Mouse (Mus musculus) kidney, postnatal 36 days (tissue): ENCODE data around the gene Gm20388.
"Not testable (repeated sequence)": the region's sequence is repeated elsewhere in the genome, so short reads cannot be mapped to it uniquely, and the experiment has no call there.

ENCODE experiments used
- DNase-seq, 2 experiments: peaks; one replicate each; pipeline ENCODE4 v3.0.0; 2021 to 2022; ENCODE audit warnings: mixed read lengths in 2 of 2

Gene Gm20388

GRCm38 (mm10) chr8:123097786-123098584, 3187.3 kb downstream of the Gm20388 start:
- DNase-seq: peak; percentile 56 to 67

GRCm38 (mm10) chr8:123100288-123100687, 3189.6 kb downstream of the Gm20388 start:
- no peak for DNase-seq

DNA sequence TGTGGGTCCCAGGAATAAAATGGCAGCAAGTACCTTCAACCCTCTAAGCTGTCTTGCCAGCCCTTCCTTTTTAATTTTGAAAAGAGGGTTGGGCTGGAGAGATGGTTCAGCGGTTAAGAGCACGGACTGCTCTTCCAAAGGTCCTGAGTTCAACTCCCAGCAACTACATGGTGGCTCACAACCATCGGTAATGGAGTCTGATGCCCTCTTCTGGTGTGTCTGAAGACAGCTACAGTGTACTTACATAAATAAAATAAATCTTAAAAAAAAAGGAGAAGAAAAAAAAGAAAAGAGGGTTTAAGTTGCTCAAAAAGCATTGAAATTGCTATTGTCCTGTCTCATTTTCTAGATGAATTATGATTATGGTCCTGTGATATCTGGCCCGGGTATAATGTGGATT, 3190.6 kb downstream of the Gm20388 start:
- DNase-seq: no peak

GRCm38 (mm10) chr8:123101735-123102685, 3191.4 kb downstream of the Gm20388 start, which contains the start of gene Rpl13:
TSS of gene Rpl13 (plus strand) at chr8:123102350.
- DNase-seq: peak; percentile 98

DNA sequence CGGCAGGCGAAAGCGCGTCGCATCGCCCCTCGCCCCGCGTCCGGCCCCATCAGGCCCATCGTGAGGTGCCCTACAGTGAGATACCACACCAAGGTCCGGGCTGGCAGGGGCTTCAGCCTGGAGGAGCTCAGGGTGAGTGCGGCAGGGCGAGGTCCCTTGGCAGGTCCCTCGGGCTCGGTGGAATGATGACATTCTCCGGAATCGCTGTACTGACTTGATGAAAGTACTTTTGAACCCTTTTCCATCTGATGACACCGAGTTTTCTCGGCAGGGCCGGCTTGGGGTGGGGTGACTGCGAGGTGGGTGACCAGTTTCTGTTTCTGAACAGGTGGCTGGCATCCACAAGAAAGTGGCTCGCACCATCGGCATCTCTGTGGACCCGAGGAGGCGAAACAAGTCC, 3192.2 kb downstream of the Gm20388 start:
- not testable (repeated sequence) for DNase-seq

- no peak for DNase-seq
Observed at GRCm38 (mm10) chr8:123103285-123103684, 3192.6 kb downstream of the Gm20388 start.

- no peak for DNase-seq
Observed at GRCm38 (mm10) chr8:123104046-123104767, 3193.6 kb downstream of the Gm20388 start.

DNA sequence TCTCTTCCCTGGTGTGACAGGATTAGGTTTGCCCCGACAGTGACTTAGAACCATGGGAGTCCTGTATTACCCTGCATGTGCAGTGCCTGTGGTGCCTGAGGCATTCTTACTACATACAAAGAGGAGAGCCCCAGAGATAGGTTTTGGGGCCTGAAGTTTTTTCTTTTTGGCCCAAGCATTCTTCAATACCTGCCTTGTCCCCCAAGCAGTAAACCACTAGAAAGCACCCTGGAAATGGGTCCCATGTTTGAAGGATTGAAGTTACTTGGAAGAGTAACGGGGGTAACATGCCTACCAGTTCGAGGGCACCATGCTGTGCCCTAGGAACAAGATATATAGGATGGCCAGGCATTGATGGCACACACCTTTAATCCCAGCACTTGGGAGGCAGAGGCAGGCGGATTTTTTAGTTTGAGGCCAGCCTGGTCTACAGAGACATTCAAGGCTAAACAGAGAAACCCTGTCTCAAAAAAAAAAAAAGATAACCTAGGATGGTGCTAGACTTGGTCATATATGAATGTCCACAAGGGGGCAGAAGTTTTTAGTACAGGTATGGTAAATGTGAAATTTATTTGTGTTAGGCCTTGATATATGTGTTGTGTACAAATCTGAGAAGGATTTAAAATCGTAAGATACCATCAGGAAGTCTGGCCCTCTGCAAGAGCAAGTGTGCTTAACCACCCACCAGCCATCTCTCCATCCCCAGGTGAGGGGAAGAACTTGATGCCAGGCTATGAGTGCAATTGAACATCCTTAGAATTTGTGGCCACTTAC, 3195.1 kb downstream of the Gm20388 start:
- DNase-seq: peak in 1 of 2 experiments; percentile 60

- peak in 1 of 2 experiments; percentile 55 for DNase-seq
Observed at GRCm38 (mm10) chr8:123106531-123106930, 3195.9 kb downstream of the Gm20388 start.

GRCm38 (mm10) chr8:123108010-123108409, 3197.4 kb downstream of the Gm20388 start:
- no peak for DNase-seq

DNA sequence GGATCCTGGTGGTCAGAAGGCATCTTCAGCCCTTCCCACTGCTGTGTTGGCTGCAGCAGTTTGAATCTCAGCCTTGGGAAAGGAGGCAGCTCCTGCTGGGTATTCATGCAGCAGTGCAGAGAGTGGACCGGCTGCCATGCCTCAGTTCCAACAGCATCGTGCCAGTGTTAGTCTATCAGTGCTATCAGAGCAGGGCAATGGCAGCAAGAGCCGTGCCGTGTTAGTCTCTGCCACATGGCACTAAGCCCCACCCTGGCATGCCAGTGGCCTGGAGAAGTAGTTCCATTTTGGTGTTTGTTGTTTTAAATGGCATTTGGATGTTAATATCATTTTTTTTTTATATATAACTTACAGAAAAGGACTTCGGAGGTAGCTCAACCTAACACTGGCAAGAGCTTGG, 3198.3 kb downstream of the Gm20388 start:
- DNase-seq: no peak

DNA sequence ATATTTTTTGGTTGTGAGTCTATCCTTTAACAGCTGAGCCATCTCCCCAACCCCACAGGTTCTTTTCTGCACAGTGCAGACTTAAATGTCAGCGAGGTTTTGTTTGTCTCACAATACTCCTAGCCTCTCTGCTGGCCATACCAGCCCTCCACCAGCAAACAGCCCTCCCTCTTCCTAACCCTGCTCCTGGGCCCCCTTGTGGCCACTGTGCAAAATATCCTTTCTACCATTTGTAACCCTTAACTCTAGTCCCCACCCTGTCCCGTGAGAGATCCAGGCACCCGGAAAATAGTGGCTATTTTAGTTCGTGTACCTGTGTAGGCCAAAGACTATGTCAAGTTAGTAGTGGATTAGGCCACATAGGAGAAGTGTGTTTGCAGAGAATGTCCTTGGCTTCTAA, 3200.0 kb downstream of the Gm20388 start:
- peak; percentile 34 to 82 for DNase-seq

GRCm38 (mm10) chr8:123112892-123113291, 3202.3 kb downstream of the Gm20388 start:
- no peak for DNase-seq

- DNase-seq: peak in 1 of 2 experiments; percentile 34
Observed at GRCm38 (mm10) chr8:123113908-123114469, 3203.3 kb downstream of the Gm20388 start.

DNA sequence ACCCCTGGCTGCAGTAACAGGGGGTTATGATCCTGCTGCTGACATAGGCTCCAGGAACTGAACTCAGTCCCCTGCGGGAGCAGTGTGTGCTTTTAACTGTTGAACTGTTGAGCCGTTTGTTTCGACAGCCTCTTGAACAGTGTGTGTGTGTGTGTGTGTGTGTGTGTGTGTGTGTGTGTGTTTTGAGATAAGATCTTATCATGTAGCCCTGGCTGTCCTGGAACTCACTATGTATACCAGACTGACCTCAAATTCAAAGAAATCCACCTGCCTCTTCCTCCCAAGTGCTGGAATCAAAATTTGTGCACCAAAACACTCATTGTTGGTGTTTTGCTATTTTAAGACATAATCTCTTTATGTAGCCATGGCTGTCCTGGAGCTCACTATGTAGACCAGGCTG, 3204.0 kb downstream of the Gm20388 start:
- no peak for DNase-seq

GRCm38 (mm10) chr8:123117127-123117731, 3206.6 kb downstream of the Gm20388 start, which contains the start of gene Cpne7:
TSS of gene Cpne7 (plus strand) at chr8:123117374.
- DNase-seq: peak in 1 of 2 experiments; percentile 46

- DNase-seq: no peak
Observed at GRCm38 (mm10) chr8:123117744-123118143, 3207.1 kb downstream of the Gm20388 start.

DNA sequence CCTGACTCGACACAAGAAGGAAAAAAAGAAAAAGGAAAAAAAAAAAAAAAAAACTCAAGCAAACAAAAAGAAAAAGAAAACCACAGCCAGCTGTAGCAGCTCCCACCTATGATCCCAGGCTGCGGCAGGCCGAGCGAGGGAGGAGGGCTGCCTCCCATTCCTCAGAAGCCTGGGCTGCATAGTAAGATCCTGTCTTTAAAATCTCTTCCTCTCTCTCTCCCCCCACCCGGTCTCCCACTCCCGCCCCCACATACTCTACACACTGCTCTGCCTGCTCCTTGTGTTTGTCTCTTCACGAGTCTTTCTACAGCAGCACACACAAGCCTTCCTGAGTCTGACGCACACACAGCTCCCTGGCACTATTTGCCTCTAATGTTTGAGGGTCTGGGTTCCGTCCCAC, 3211.4 kb downstream of the Gm20388 start:
- no peak for DNase-seq

GRCm38 (mm10) chr8:123122670-123123069, 3212.0 kb downstream of the Gm20388 start:
- no peak for DNase-seq

DNA sequence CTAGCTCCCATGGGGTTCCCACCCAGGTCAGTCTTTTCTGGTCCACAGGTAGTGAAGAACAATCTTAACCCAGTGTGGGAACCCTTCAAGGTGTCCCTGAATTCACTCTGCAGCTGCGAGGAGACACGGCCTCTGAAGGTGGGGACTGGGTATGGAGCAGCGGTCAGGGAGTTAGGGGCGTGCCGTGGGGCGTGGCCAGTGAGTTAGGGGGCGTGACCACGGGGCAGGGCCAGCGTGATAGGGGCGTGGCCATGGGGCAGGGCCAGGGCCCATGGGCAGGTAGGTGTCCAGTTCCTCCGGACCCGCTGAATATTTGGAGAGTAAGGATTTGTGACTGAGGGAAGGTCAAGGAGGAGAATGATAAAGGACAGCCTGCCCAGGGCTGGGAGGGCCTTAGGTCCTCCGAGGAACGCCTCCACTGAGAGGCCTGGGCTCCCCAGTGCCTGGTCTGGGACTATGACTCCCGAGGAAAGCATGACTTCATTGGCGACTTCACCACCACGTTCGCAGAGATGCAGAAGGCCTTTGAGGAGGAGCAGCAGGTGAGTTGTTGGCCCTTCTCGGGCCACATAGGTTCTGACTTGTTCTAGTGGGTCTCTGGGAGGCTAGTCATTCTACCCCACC, 3215.7 kb downstream of the Gm20388 start:
- peak; percentile 63 to 87 for DNase-seq
